Mouse (Mus musculus) testis, adult 2 months (tissue): Measurements from ENCODE around the gene Tnip1. TPM values are rescaled to one million over a fixed set of nuclear protein-coding genes. Genes with fewer than 3 reads are reported as not detected.
A peak's percentile ranks its signal among the peaks of the same experiment; 100 is the strongest.

ENCODE experiments used
- H3K27ac ChIP-seq: fragments of 200-500 bp; 2 replicates; pipeline ENCODE4 v1.5.1; 2012; ENCODE audit warnings: low read depth, low read length; ENCODE audit not compliant: control insufficient read depth, insufficient read depth
- H3K27me3 ChIP-seq: fragments of 200-500 bp; 2 replicates; pipeline ENCODE4 v1.6.1; 2012; ENCODE audit warnings: mild to moderate bottlenecking, low read length, moderate library complexity; ENCODE audit not compliant: control insufficient read depth, insufficient read depth
- H3K36me3 ChIP-seq: fragments of 200-500 bp; 2 replicates; pipeline ENCODE4 v1.6.1; 2012; ENCODE audit warnings: mild to moderate bottlenecking, low read length; ENCODE audit not compliant: control insufficient read depth, insufficient read depth
- H3K4me1 ChIP-seq: fragments of 200-500 bp; 2 replicates; pipeline ENCODE4 v1.6.1; 2012; ENCODE audit warnings: low read length; ENCODE audit not compliant: control insufficient read depth, insufficient read depth
- H3K4me3 ChIP-seq: fragments of 200-500 bp; 2 replicates; pipeline ENCODE4 v1.5.1; 2012; ENCODE audit warnings: low read depth, mild to moderate bottlenecking, low read length, moderate library complexity, mixed read lengths; ENCODE audit not compliant: control insufficient read depth
- CTCF ChIP-seq: fragments of 200-500 bp; IDR thresholded peaks from 2 replicates; pipeline ENCODE4 v1.5.1; 2012; ENCODE audit warnings: low read depth, mild to moderate bottlenecking, inconsistent platforms, low read length, moderate library complexity; ENCODE audit not compliant: control insufficient read depth, insufficient read depth, insufficient replicate concordance
- POLR2A ChIP-seq: fragments of 200-500 bp; IDR thresholded peaks from 2 replicates; pipeline ENCODE4 v1.6.1; 2012; ENCODE audit warnings: low read depth, mild to moderate bottlenecking, inconsistent platforms, low read length, moderate library complexity; ENCODE audit not compliant: control insufficient read depth
- polyA plus RNA-seq: library from polyadenylated mRNA; depleted of rRNA; stranded (reverse); fragments of >200 nt; gene quantifications from 2 replicates; pipeline ENCODE4 v1.2.3, GENCODE M21; 2012; rRNA removed

Gene Tnip1
- polyA plus RNA-seq, 1 experiment: 5.4 TPM

DNA sequence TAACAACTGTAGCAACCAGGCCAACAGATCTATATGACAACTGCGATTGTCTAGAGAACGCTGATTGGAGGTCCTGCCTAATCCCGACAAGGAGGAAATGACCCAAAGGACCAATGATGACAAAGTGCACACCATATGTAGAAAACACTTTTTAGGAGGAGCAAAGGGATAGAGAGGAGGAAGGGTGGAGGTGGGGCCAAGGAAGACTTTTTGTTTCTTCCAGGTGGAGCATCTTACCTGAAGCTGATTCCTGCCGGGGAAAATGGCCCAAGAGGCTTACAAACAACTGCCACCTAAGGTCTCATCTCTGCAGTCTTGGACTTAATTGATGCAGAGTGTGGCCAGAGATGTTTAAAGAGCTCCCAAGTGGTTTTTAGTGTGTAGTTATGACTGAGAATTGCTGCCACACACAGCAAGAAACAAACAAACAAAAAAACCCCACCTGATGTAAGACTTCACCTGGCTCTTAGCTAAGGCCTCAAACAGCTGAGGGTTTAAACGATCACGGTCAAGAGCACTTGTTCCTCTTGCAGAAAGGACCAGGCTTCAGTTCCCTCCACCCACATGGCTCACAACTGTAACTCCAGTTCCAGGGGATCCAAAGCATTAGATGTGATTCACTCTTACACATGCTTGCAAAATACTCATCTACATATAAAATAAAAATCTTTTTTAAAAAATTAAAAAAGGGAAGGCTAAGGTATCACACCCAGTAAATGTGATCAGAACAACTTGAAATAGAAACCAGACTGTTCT lies 97.2 kb downstream of the Tnip1 start:
- peaks cover 2% of the 10 kb centered on the region; the same call in 1 of the 2 replicates for H3K4me1 ChIP-seq
- TF ChIP-seq POLR2A (no peak), CTCF (no peak)
- peak overlapping the region; percentile 99 for H3K4me3 ChIP-seq
- peaks cover 2% of the 10 kb centered on the region; the same call in 1 of the 2 replicates for H3K36me3 ChIP-seq
- H3K27me3 ChIP-seq: no peaks in the 10 kb centered on the region
- H3K27ac ChIP-seq: peak overlapping the region; percentile 19

DNA sequence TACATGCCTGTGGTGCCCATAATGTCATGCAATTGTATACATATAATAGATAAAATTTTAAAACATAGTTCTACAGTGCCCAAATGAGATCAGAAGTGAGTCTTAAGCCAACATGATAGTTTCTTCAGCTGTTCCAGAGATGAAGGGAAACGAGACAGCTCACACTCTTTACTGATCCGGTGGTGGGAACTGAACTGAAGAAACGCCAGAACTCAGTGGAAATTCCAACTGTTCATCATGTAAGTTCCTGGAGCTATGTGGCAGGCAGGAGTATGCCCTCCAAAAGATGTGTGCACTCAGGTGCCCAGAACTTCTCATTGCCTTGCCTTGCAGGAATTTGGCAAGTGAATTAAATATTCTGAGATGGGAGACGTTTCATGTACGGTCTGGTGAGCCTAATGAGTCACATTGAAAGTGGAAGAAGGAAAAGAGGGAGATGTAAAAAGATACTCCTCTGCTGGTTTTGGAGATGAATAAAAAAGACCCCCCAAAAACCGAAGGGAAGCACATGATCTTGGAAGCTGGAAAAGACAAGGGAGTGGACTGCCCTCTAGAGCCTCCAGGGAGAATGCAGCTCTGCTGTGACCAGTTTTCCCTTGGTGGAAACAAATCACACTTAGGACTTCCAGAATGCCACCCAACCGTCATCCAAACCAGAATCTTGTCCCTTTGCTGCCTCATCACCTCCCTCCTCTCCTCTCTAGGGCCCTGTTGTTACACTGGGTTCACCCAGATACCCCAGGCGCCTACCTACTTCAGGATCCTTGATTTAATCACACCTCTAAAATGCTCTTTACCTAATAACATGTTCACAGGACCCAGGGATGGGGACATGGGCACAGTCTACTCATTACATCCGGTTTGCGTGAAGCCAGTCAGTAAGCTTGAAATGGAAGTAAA lies 99.8 kb downstream of the Tnip1 start:
- no peak overlapping the region for H3K27ac ChIP-seq
- no peaks in the 10 kb centered on the region for H3K36me3 ChIP-seq
- peak overlapping the region; percentile 37 for H3K4me3 ChIP-seq
- TF ChIP-seq POLR2A: no peak
- TF ChIP-seq CTCF: peak; percentile 33; the same call in 1 of the 2 replicates
- H3K27me3 ChIP-seq: no peaks in the 10 kb centered on the region
- peaks cover 4% of the 10 kb centered on the region for H3K4me1 ChIP-seq

DNA sequence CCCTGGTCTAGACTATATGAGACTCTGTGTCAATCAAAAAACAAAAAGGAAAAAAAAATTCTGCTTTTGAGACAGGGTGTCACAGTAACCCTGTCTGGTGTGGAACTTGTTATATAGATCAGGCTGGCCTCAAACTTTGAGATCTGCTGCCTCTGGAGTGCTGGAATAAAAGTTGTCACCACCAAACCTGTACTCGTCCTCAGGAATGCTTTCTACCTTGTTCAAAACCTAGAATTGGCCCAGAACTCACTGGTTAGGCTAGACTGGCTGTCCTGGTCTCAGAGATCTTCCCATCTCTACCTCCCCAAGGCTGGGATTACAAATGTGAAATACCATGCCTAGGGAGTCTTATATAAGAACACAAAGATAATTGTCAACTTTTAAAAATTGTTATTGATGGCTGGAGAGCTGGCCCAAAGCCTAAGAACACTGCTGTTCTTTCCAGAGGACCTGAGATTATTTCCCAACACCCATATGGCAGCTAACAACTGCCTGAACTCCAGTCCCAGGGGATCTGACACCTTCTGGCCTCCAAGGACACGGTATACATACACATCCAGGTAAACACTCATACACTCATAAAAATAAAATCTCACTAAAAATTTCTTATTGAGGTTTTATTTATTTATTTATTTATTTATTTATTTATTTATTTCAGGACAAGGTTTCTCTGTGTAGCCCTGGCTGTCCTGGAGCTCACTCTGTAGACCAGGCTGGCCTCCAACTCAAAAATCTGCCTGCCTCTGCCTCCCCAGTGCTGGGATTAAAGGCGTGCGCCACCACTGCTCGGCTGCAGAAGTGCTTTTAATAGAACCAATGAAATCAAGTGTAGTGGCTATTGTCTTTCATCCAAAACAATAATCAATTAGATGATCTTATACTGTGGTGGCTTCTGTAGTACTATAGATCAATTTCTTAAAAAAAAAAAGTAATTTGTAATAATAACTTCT lies 101.0 kb downstream of the Tnip1 start:
- TF ChIP-seq POLR2A (no peak), CTCF (no peak)
- peak overlapping the region; percentile 44 for H3K4me3 ChIP-seq
- H3K27ac ChIP-seq: no peak overlapping the region

More for the DNA sequence above, 101.0 kb downstream of the Tnip1 start:
- no peaks in the 10 kb centered on the region for H3K27me3 ChIP-seq
- H3K36me3 ChIP-seq: no peaks in the 10 kb centered on the region
- peaks cover 4% of the 10 kb centered on the region; the same call in 1 of the 2 replicates for H3K4me1 ChIP-seq

Other genes with a start within 250 kb of the Tnip1 start
- gene Cdc42se2, start 175.2 kb downstream of the Tnip1 start, polyA plus RNA-seq: 19.3 and 27.6 TPM in 2 replicates
- gene Lyrm7, start 102.0 kb downstream of the Tnip1 start, polyA plus RNA-seq: 25.3 and 25.5 TPM in 2 replicates
- 372 and 405 TPM in 2 replicates for gene Hint1, start 96.5 kb downstream of the Tnip1 start, polyA plus RNA-seq
- gene Gpx3, start 60.5 kb downstream of the Tnip1 start, polyA plus RNA-seq: 13.0 and 145 TPM in 2 replicates
- 4.9 and 7.5 TPM in 2 replicates for gene Anxa6, start 70.5 kb upstream of the Tnip1 start, polyA plus RNA-seq
- 2.1 and 2.2 TPM in 2 replicates for gene Ccdc69, start 115.2 kb upstream of the Tnip1 start, polyA plus RNA-seq
- gene Gm2a, start 135.2 kb upstream of the Tnip1 start, polyA plus RNA-seq: 115 and 137 TPM in 2 replicates
- 87.6 and 103 TPM in 2 replicates for gene Slc36a3, start 188.8 kb upstream of the Tnip1 start, polyA plus RNA-seq
- 0.56 and 0.65 TPM in 2 replicates for gene Slc36a2, start 222.2 kb upstream of the Tnip1 start, polyA plus RNA-seq
- gene Slc36a1, start 241.4 kb upstream of the Tnip1 start, polyA plus RNA-seq: 15.2 and 18.1 TPM in 2 replicates